In the genomic region with DNA sequence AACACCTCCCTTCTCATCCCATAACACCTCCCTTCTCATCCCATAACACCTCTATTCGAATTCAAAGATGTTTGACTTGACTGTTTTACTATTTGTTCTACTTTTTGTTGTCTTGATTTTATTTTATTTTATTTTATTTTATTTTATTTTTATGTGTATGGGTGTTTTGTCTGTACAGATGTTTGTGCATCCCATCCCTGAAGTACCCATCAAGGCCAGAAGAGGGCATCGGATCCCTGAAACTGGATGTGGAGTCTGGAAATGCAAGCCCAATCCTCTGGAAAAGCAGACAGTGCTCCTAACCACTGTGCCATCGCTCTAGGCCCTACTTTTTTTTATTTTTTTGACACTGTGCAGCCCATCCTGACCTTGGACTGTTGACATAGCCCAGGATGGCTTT, we compare ENCODE assay signal across 8 mouse cellular contexts.
A peak's percentile ranks its signal among the peaks of the same experiment; 100 is the strongest.
DNase-seq lines count a peak whose midpoint lies in the region; TF ChIP-seq lines count a peak whose summit lies in the region.

No protein-coding gene starts in this region.

- no peak overlapping the region for H3K27ac ChIP-seq in cortical plate, adult 2 months (ENCODE audit: insufficient read depth, low read length)

- intact Hi-C loops in heart, postnatal 14 days (cut with DNase I): no loop called here
- intact Hi-C loops in gastrocnemius, postnatal 14 days (cut with DNase I; ENCODE audit: low total_unique reads): no loop called here

- TF ChIP-seq POLR2A in cortical plate, adult 2 months (IDR thresholded peaks at IDR 0.05; ENCODE audit: extremely low read depth, insufficient read depth, low read length): no peak

- peak; percentile 52; the same call in 1 of the 2 replicates for TF ChIP-seq CTCF in cortical plate, adult 2 months (IDR thresholded peaks at IDR 0.05; ENCODE audit: extremely low read depth, insufficient read depth, low read length)

- no peaks in the 10 kb centered on the region for H3K4me1 ChIP-seq in cortical plate, adult 2 months (ENCODE audit: control insufficient read depth, insufficient read depth, low read length)

- peak; percentile 11 to 34 for DNase-seq in heart, postnatal 14 days
- DNase-seq in heart, adult 9 months (ENCODE audit: low spot score in 2 of 2): no peak
- DNase-seq in right cerebral cortex, postnatal 14 days: peak; percentile 34
- no peak for DNase-seq in right cerebral cortex, postnatal 36 days (ENCODE audit: low spot score in 2 of 2)
- DNase-seq in lung, postnatal 4 days: peak; percentile 20 to 50
- no peak for DNase-seq in urinary bladder, postnatal 25 days (ENCODE audit: low spot score)
- DNase-seq in gastrocnemius, postnatal 14 days: no peak

- no peak overlapping the region for H3K4me3 ChIP-seq in cortical plate, adult 2 months (ENCODE audit: insufficient read depth, low read length)

Comparison
In these comparisons a context has a peak if more than half of its experiments do, and no peak if none do; other contexts are left out.
1. DNase-seq: peak in heart, postnatal 14 days (2 of 2), right cerebral cortex, postnatal 14 days (single experiment) and lung, postnatal 4 days (2 of 2); none in heart, adult 9 months (0 of 2), right cerebral cortex, postnatal 36 days (0 of 2), urinary bladder, postnatal 25 days (single experiment) and gastrocnemius, postnatal 14 days (single experiment).